Mouse (Mus musculus) inflammation-experienced regulatory T-cells, adult 6 months (primary cell): ENCODE data around the gene Msantd1. TPM values are rescaled to one million over a fixed set of nuclear protein-coding genes. Genes with fewer than 3 reads are reported as not detected.

Experiments
- polyA plus RNA-seq, 3 experiments: library from polyadenylated mRNA; unstranded; fragments of 100-300 nt; shearing (Covaris generic); gene quantifications; one replicate each; pipeline ENCODE4 v1.2.1; 2017

The Msantd1 gene
- polyA plus RNA-seq, 3 experiments from 2014 or later, result 0.29 to 1.8 (median 1.7) TPM

Other genes with a start within 250 kb of the Msantd1 start
- gene Nop14, start 247.9 kb upstream of the Msantd1 start, polyA plus RNA-seq, result 10 to 100 TPM; 16.9 to 31.0 (median 26.0) TPM
- 10 to 100 TPM in 1 of 3 experiments, 1 to 10 TPM in 2; 2.9 to 14.0 (median 4.4) TPM for gene Grk4, start 247.6 kb upstream of the Msantd1 start, polyA plus RNA-seq
- 10 to 100 TPM; 12.5 to 30.3 (median 25.3) TPM for gene Htt, start 146.3 kb upstream of the Msantd1 start, polyA plus RNA-seq
- gene Rgs12, start 41.4 kb downstream of the Msantd1 start, polyA plus RNA-seq, result 10 to 100 TPM in 1 of 3 experiments, 1 to 10 TPM in 2; 5.4 to 10.7 (median 9.9) TPM
- 1 to 10 TPM; 4.5 to 8.0 (median 5.1) TPM for gene Hgfac, start 133.5 kb downstream of the Msantd1 start, polyA plus RNA-seq
- under 1 TPM in 1 of 3 experiments, not detected in 2; 0.95 TPM for gene Dok7, start 148.8 kb downstream of the Msantd1 start, polyA plus RNA-seq
- 100 to 1,000 TPM; 101 to 114 (median 110) TPM for gene Lrpap1, start 197.8 kb downstream of the Msantd1 start, polyA plus RNA-seq